Mouse (Mus musculus) hindbrain, embryonic 16.5 days (tissue): ENCODE measurements around the gene 2310061I04Rik. TPM values are rescaled to one million over a fixed set of nuclear protein-coding genes. Genes with fewer than 3 reads are reported as not detected.

ENCODE experiments used
- ATAC-seq: fragments of 200-750 bp; cut with Nextera tagmentation; 2 replicates; pipeline ENCODE4 v1.8.0; 2017; ENCODE audit warnings: moderate TSS enrichment, moderate library complexity
- H3K27ac ChIP-seq: fragments of 300-500 bp; sonication (generic); 2 replicates; pipeline ENCODE4 v1.5.1; 2014; ENCODE audit warnings: low read depth, mild to moderate bottlenecking, control low read depth, low read length, moderate library complexity
- H3K27me3 ChIP-seq: fragments of 300-500 bp; sonication (generic); replicated peaks from 2 replicates; pipeline ENCODE4 v1.6.1; 2014; ENCODE audit warnings: low read length; ENCODE audit not compliant: control insufficient read depth, insufficient read depth
- H3K36me3 ChIP-seq: fragments of 300-500 bp; sonication (generic); 2 replicates; pipeline ENCODE4 v1.6.1; 2014; ENCODE audit warnings: mild to moderate bottlenecking, low read length, moderate library complexity, mixed read lengths; ENCODE audit not compliant: control insufficient read depth, insufficient read depth
- H3K4me1 ChIP-seq: fragments of 300-500 bp; sonication (generic); 2 replicates; pipeline ENCODE4 v1.6.1; 2014; ENCODE audit warnings: low read depth, low read length; ENCODE audit not compliant: control insufficient read depth, insufficient read depth
- H3K4me2 ChIP-seq: fragments of 300-500 bp; sonication (generic); 2 replicates; pipeline ENCODE4 v1.6.1; 2014; ENCODE audit warnings: mild to moderate bottlenecking, low read length, control low read depth, moderate library complexity
- H3K4me3 ChIP-seq: fragments of 300-500 bp; sonication (generic); 2 replicates; pipeline ENCODE4 v1.5.1; 2014; ENCODE audit warnings: mild to moderate bottlenecking, low read length, control low read depth, moderate library complexity
- H3K9ac ChIP-seq: fragments of 300-500 bp; sonication (generic); 2 replicates; pipeline ENCODE4 v1.6.1; 2014; ENCODE audit warnings: low read depth, mild to moderate bottlenecking, control low read depth, low read length, moderate library complexity
- H3K9me3 ChIP-seq: fragments of 300-500 bp; sonication (generic); 2 replicates; pipeline ENCODE4 v1.6.1; 2014; ENCODE audit warnings: mild to moderate bottlenecking, low read length, moderate library complexity; ENCODE audit not compliant: control insufficient read depth
- WGBS: fragments of 180-500 bp; shearing (Covaris S2); extraction: QIAGEN DNeasy Blood & Tissue Kit; methylation state at CpG from one replicate; pipeline ENCODE4 v1.1.7; 2014; 5-methylcytosine and 5-hydroxymethylcytosine counted together
- polyA plus RNA-seq: library from polyadenylated mRNA; unstranded; fragments of >200 nt; fragmentation: Nextera tagmentation; extraction: Ambion mirVana; gene quantifications from 2 replicates; pipeline ENCODE4 v1.2.1, GENCODE M21; 2015

2310061I04Rik gene
- polyA plus RNA-seq, 1 experiment from 2014 or later = 67.4 TPM

DNA sequence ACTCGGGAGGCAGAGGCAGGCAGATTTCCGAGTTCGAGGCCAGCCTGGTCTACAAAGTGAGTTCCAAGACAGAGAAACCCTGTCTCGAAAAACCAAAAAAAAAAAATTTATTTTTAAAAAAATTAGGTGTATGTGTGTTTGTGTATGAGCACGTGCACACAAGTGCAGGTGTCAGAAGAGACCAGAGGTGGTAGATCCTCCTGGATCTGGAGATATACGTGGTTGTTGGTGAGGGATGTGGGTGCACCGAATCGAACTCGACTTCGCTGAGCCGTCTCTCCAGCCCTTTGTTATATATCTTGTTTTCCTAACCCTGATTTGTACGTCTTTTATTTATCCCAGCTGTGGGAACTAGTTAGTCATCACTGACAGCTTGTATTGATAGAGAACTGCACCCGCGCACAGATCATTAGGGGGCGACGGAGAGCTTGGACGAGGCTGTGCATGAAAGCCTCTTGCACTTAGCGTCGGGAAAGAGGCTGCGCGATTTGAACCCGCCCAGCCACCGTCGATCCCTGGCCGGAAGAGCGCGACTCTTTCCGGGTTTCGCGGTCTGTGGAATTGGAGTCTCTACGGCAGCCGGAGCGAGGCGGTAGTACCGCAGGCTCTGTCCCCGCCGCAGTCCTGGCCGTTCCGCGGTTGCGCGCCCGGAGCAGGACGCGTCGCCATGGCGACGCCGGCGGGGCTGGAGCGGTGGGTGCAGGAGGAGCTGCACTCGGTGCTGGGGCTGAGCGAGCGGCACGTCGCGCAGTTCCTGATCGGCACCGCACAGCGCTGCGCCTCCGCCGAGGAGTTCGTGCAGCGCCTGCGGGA, 17.8 kb downstream of the 2310061I04Rik start, which contains the start of gene Dhx16:
TSS of gene Dhx16 (plus strand) at position 575 of the 813 bp plus-strand sequence.
- H3K36me3 ChIP-seq = peaks cover 29% of the 10 kb centered on the region
- peak within 1 kb of the TSS; percentile 79 for H3K9ac ChIP-seq
- H3K4me3 ChIP-seq = peak within 1 kb of the TSS; percentile 69
- peak; percentile 93 for ATAC-seq
- WGBS = 6% methylated on average over 66 of the region's 66 CpGs
- no peaks in the 10 kb centered on the region for H3K27me3 ChIP-seq
- H3K9me3 ChIP-seq = no peaks in the 10 kb centered on the region
- H3K4me1 ChIP-seq = peaks cover 11% of the 10 kb centered on the region
- peak within 1 kb of the TSS; percentile 73 for H3K4me2 ChIP-seq
- H3K27ac ChIP-seq = peak within 1 kb of the TSS; percentile 70

DNA sequence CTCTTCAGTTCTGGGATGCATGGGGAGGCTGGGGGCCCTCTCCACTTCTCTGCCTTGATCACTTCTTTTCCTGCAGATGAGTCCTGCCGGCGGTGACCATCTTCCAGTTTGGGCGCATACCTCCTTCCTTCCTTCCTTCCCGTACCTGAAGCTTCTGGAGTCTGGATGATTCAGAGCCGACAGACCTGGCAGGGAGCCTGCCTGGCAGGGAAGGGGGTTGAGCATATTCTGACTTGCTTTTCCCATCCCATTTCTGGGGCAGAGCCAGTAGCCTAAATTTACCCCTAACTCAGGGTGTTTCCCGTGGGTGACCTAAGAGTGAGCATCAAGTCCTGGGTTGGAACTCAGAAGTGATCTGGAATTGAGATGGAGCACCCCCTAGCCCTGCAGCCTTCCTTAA, 22.5 kb downstream of the 2310061I04Rik start:
- Histone ChIP-seq H3K4me3 (no peak overlapping the region), H3K27ac (no peak overlapping the region), H3K27me3 (no peaks in the 10 kb centered on the region), H3K9me3 (no peaks in the 10 kb centered on the region), H3K4me1 (peaks cover 26% of the 10 kb centered on the region), H3K9ac (no peak overlapping the region), H3K36me3 (peaks cover 15% of the 10 kb centered on the region), H3K4me2 (no peak overlapping the region)
- WGBS = 91% methylated on average over 6 of the region's 6 CpGs
- ATAC-seq = no peak

- ATAC-seq = 0 out of 2 replicates have a peak, but pooled peaks have one; percentile 6
These were observed 23.3 kb downstream of the 2310061I04Rik start for GRCm38 (mm10) chr17:35873774-35874519.

DNA sequence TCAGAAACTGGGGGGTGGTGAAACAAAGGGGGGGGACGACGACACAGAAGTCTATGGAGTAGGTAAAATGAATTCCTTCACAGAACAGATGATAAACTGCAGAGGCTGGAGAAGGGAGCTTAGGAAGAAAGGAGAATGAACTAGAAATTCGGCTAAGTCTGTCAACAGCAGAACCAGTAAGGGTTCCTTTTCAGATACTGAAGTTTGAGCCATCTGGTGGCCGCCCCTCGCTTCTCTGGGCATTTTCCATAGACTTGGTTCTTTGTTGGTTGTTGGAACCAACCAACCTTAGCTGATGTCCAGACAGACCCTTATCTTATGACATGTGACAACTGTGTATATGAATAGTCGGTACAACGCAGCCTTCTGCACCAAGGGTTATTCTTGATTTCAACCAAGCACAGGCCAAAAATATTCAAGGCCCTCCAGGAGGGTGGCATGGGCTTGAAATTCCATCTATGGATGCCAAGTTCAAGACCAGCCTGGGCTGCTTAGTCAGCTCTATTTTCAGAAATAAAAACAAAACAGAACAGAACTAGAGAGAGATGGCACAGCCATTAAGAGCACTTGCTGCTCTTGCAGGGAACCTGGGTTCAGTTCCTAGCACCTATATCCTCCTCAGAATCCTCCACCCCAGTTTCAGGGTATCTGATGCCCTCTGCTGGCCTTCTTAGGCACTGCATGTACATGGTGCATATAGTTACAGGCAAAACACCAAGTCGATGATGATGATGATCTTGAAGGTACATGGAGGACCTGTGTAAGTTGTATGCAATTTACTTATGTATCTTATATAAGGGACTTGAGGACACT, 26.1 kb downstream of the 2310061I04Rik start:
- Histone ChIP-seq H3K4me2 (peak overlapping the region; percentile 95), H3K27ac (no peak overlapping the region; the same call in 1 of the 2 replicates), H3K36me3 (peaks cover 12% of the 10 kb centered on the region), H3K9ac (peak overlapping the region; percentile 5; the same call in 1 of the 2 replicates), H3K4me3 (peak overlapping the region; percentile 74), H3K4me1 (peaks cover 43% of the 10 kb centered on the region), H3K27me3 (no peaks in the 10 kb centered on the region), H3K9me3 (no peaks in the 10 kb centered on the region)
- ATAC-seq = no peak
- WGBS = 84% methylated on average over 8 of the region's 8 CpGs

More at GRCm38 (mm10) chr17:35873774-35874519, 23.3 kb downstream of the 2310061I04Rik start:
- H3K9me3 ChIP-seq = no peaks in the 10 kb centered on the region
- H3K9ac ChIP-seq = no peak overlapping the region
- peak overlapping the region; percentile 4; the same call in 1 of the 2 replicates for H3K4me2 ChIP-seq
- no peaks in the 10 kb centered on the region for H3K27me3 ChIP-seq
- H3K4me3 ChIP-seq = no peak overlapping the region
- H3K27ac ChIP-seq = no peak overlapping the region
- H3K36me3 ChIP-seq = peaks cover 15% of the 10 kb centered on the region
- H3K4me1 ChIP-seq = peaks cover 29% of the 10 kb centered on the region
- 35% methylated on average over 21 of the region's 21 CpGs for WGBS

- H3K27me3 ChIP-seq = no peaks in the 10 kb centered on the region
- WGBS = 65% methylated on average over 9 of the region's 9 CpGs
- H3K9ac ChIP-seq = peak overlapping the region; percentile 95
- peak overlapping the region; percentile 3; the same call in 1 of the 2 replicates for H3K27ac ChIP-seq
- H3K4me1 ChIP-seq = peaks cover 43% of the 10 kb centered on the region
- H3K36me3 ChIP-seq = peaks cover 8% of the 10 kb centered on the region
- ATAC-seq = no peak
- peak overlapping the region; percentile 74 for H3K4me3 ChIP-seq
- H3K4me2 ChIP-seq = peak overlapping the region; percentile 95
- H3K9me3 ChIP-seq = no peaks in the 10 kb centered on the region
These were observed 26.9 kb downstream of the 2310061I04Rik start for GRCm38 (mm10) chr17:35870151-35870883.

DNA sequence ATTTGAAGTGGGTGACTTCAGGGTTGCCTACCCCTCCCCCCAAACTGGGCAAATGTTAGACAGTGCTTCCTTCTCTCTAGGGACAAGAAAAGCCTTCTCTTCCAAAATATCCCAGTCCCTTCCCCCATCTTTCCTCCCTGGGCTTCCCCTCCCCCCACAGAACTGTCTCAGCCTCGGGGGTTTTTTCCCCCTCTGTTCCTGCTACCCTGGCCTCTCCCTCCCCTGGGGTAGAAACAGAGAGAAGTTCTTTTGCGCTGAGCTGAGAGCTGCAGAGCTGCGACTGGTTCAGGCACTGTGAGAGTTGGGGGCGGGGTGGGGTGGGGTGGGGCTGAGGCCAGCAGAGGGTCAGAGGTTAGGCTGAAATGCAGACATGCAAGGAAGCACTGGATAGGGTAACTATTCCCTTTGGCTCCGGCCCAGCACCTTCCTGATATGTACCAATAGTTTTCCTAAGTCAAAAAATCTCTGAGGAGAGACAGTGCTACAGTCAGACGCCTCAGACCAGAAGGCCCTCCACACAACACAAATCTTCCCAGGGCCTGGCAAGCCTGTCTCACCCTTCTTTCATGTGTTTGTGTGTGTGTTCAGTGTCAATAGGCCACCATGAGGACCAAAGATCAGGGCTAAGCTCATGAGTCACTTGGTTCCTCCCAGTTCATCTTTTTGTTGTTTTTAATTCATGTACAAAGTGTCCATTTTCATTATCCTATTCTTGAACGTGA, 27.7 kb downstream of the 2310061I04Rik start:
- no peak for ATAC-seq
- peaks cover 4% of the 10 kb centered on the region for H3K36me3 ChIP-seq
- peaks cover 50% of the 10 kb centered on the region for H3K4me1 ChIP-seq
- H3K9ac ChIP-seq = peak overlapping the region; percentile 95
- no peaks in the 10 kb centered on the region for H3K9me3 ChIP-seq
- H3K4me2 ChIP-seq = peak overlapping the region; percentile 95
- H3K27ac ChIP-seq = peak overlapping the region; percentile 60
- H3K4me3 ChIP-seq = peak overlapping the region; percentile 74
- no peaks in the 10 kb centered on the region for H3K27me3 ChIP-seq
- WGBS = 5% methylated on average over 7 of the region's 7 CpGs

DNA sequence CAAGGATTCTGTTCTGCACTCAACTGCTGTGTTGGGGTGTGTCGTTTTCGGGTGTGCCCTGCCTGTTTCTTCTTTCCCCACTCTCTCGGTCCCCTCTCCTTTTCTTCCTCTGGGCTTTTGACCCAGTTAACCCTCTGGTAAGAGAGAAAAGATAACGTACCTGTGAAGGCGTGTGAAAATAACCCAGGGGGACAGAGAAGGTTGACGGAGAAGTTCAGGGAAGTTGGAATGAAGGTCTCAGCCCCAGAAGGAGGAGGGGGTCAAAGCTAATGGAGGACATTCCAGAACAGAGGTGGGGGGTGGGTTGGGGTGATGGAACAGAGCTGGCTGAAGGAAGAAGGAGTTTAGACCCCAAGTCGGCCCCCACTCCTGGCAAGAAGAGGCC, 28.3 kb downstream of the 2310061I04Rik start:
- Histone ChIP-seq H3K27ac (peak overlapping the region; percentile 4; the same call in 1 of the 2 replicates), H3K4me1 (peaks cover 52% of the 10 kb centered on the region), H3K9ac (peak overlapping the region; percentile 95), H3K4me3 (peak overlapping the region; percentile 74), H3K36me3 (peaks cover 4% of the 10 kb centered on the region), H3K9me3 (no peaks in the 10 kb centered on the region), H3K27me3 (no peaks in the 10 kb centered on the region), H3K4me2 (peak overlapping the region; percentile 95)
- ATAC-seq = no peak
- 6% methylated on average over 6 of the region's 7 CpGs for WGBS
